Mouse (Mus musculus) gastrocnemius, postnatal 14 days (tissue): ENCODE results near the gene Met. TPM values are rescaled to one million over a fixed set of nuclear protein-coding genes. Genes with fewer than 3 reads are reported as not detected.

Source experiments
- DNase-seq: peaks from one replicate; pipeline ENCODE4 v3.0.0; 2021; ENCODE audit warnings: mixed read lengths
- intact Hi-C: fragments of 180-260 bp; cut with DNase I; formaldehyde crosslinking; loops from one replicate; pipeline ENCODE4 v1.15.1; 2025; ENCODE audit warnings: low total_unique reads
- total RNA-seq, 2 experiments: library from RNA; stranded (reverse); gene quantifications; 2 replicates each; pipeline ENCODE4 v1.2.3; 2021

The Met gene
- total RNA-seq, 2 experiments from 2014 or later = 7.5 to 10.9 TPM

GRCm38 (mm10) chr6:17589049-17589952 lies 125.7 kb downstream of the Met start:
- intact Hi-C loops = no loop called here
- peak; percentile 76 for DNase-seq

DNA sequence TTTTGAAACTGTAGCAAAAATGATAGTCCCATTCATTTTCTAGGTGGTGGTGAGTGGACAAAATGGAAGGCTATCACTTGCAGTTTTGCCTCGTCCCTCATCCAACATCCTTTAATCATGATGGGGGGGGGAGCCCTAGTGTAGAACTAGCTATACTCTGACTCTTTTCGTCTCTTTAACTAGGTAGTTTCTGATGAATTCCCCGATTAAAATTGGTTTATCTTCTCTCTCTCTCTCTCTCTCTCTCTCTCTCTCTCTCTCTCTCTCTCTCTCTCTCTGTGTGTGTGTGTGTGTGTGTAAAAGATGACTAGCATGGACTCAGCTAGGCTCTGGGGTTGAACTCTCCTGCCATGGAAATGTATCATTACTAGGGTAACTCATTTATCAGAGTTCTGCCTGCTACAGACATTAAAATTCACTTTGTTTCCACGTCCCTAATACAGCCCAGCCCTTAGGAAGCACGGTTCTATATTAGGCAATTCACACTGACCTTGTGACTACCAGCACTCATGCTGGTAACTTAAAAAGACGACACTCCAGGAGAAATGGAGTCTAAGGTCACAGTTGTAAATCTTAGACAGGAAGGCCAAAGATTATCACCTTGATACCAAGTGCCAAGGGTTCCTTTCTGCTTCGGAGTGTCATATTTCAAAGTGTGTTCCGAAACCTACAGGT lies 126.5 kb downstream of the Met start:
- DNase-seq = no peak
- intact Hi-C loops = loop anchor here (5.0 kb wide), 1 partner anchor 483 kb away; no protein-coding TSS in a partner anchor

GRCm38 (mm10) chr6:17593971-17594370 lies 130.4 kb downstream of the Met start:
- no peak for DNase-seq
- intact Hi-C loops = loop anchor here (5.0 kb wide), 1 partner anchor 487 kb away; no protein-coding TSS in a partner anchor

DNA sequence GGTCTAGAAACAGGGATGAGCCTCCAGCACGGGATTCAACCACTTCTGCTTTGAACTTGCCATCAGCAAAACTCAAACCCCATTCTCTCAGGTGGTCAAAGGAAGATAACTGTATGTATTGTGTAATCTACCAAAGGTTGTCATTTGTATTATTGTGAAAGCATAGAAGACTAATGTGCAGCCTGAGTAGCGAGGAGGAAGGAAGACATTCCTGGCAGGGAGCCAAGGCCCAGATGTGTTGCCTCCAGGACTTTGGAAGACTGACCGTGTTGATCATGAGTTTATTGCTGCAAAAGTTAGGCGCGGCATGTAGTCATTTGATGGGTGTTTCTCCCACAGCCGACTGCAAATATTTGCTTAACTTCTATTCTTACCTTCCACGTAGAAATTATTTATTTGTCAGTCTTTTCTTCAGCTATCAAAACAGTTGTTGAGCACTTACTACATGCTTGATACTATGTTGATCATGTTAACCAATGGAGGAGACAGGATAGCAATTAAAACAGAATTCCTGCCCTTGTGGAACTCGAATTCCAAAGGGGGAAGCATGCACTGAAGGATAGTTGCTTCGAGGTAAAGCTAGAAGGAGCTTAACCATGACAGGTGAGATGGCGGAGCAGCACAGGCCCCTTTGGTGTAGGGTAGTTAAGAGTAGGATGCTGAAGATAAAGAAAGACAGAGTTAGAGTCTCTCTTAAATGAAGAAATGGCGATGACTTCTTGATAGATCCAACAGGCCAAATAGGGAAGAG lies 132.3 kb downstream of the Met start:
- DNase-seq = peak; percentile 25
- intact Hi-C loops = no loop called here

GRCm38 (mm10) chr6:17599373-17599772 lies 135.8 kb downstream of the Met start:
- DNase-seq = no peak
- intact Hi-C loops = no loop called here

DNA sequence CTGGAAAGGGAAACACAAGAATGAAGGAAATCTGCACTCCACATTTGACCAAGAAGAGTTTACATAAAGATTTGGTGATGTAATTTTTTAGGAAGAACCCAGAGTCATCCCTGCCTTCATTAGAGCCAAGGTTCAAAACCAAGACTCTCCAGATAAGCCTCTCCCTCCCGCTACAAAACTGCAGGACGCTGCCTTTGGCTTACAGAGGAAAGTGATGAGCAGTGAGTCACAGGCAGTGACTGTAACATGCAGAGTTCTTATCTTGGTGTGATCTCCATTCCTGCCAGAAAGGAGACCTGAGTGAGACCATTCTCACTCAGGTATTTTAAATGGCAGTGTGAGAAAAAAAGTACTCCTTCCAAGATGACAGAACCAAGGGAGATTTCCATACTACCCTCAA lies 137.9 kb downstream of the Met start:
- intact Hi-C loops = no loop called here
- DNase-seq = no peak

DNA sequence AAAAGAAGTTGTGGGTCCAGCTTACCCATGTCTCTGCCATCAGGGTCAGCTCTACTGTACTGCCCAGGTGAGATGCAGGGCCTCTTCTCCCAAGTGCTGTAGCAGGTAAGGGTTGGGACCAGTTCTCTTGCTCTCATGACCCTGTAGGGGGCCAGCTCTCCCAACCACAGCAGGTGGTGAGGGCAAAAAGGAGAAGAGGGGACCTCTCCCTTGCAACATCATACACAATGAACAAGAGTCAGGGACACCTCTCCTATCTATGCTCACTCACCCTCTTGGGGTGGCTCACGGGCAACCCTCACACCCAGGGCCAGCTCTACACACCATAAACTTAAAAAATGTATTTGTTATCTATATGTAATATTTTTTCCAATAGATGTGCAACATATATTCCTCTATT lies 143.3 kb downstream of the Met start:
- intact Hi-C loops = no loop called here
- no peak for DNase-seq

DNA sequence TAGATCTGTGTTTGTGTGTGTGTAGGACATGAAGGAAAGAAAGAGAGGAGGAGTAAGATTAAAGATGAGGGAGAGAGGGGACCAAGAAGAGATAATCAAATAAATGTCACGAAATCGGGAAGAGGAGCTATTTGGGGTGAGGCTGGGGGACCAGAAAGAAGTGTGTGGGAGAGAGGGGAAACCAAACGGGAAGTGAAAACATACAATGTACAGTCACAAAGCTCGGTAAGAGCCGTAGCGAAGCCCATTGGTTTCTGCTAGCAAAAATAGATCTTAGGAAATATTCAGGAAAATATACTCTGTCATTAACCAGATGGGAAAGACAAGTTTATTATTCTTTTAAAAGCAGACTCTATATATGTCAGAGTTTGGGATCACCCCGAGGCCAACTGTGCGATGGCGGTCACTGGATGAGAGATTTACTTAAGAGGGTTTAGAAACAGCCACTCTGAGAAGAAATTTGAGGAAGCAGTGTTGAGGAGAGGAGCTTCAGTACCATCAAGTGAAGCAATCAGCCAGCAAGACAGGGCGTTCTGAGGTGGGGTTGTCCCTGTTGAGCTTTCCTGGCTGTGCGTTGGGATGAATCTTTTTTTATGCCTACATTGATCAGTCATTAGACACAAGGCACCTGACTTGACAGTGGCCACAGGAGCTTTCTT lies 147.9 kb downstream of the Met start:
- intact Hi-C loops = no loop called here
- no peak for DNase-seq

GRCm38 (mm10) chr6:17612652-17613051 lies 149.1 kb downstream of the Met start:
- DNase-seq = no peak
- intact Hi-C loops = no loop called here

DNA sequence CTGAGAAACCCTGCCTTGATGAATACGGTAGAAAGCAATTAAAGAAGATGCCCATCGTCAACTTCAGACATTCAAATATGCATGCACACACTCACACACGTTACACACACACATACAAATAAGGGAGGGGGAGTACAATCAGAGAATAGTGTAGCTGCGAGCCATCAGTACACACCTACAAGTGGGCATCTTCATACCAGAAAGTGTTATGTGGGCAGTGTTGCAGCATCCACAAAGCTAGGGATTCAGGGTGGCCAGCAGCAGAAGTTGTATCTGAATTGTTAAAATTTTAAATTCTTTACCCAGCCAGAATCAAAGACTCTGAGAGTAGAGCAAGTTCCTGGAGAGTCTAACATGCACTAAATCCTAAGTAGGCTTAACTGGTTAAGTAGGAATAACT lies 157.2 kb downstream of the Met start:
- no peak for DNase-seq

GRCm38 (mm10) chr6:17621436-17621835 lies 157.8 kb downstream of the Met start:
- intact Hi-C loops = no loop called here
- no peak for DNase-seq

More for the DNA sequence above, 157.2 kb downstream of the Met start:
- intact Hi-C loops = no loop called here

Other genes starting within 250 kb of the Met start
- gene Cav2, start 182.6 kb upstream of the Met start, total RNA-seq = 10 to 100 TPM; 30.1 to 32.7 TPM
- gene Cav1, start 157.5 kb upstream of the Met start, total RNA-seq = 100 to 1,000 TPM; 282 to 302 TPM
- 100 to 1,000 TPM; 314 to 329 TPM for gene Capza2, start 172.4 kb downstream of the Met start, total RNA-seq
- gene St7, start 229.1 kb downstream of the Met start, total RNA-seq = 1 to 10 TPM; 8.5 to 9.9 TPM